Mouse (Mus musculus) left cerebral cortex, adult 11 months (tissue): Measurements from ENCODE around the gene Trpc1.

ENCODE experiments used
- DNase-seq: peaks from one replicate; pipeline ENCODE4 v3.0.0; 2022; ENCODE audit warnings: low spot score

The Trpc1 gene

GRCm38 (mm10) chr9:95750037-95750511 is at the start of gene Trpc1:
TSS of gene Trpc1 (minus strand) at chr9:95750375.
- DNase-seq = peak; percentile 67

DNA sequence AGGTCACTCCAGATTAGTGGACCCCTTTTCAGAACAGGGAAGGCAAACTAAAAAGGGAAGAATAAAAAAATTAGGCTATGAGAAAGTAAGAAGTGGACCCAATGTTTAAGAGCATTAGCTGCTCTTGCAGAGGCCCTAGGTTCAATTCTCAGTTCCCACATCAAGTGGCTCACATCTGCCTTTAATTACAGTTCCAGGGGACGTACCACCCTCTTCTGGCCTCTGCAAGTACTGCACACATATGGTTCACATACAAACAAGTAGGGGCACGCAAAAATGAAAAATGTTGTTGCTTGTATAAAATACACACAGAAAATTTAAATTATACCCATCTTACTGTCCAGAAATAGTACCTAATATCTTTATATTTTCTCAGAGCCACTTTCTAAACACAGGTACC is 46.1 kb upstream of the Trpc1 start:
- DNase-seq = no peak

DNA sequence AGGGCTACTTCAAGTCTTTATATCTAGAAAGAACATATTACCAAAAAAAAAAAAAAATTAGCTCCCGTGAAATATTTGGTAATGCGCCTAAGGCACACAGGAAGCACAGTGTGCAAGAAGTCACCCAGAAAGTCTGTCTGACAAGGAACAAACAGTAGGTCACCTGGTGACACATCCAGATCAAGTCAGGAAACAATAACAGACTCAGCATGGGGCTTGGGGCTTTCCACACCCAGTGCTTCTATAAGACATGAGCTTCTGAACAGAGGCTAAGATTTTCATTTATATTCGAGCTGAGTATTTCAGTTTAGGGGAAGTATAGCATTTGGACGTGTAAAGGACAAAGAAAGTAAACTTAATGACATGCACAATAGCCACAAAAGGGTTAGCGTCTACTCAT is 45.7 kb upstream of the Trpc1 start:
- DNase-seq = no peak

- DNase-seq = no peak
Observed at GRCm38 (mm10) chr9:95795077-95795784, 45.1 kb upstream of the Trpc1 start.

- DNase-seq = no peak
Observed at GRCm38 (mm10) chr9:95793986-95794744, 44.0 kb upstream of the Trpc1 start.

DNA sequence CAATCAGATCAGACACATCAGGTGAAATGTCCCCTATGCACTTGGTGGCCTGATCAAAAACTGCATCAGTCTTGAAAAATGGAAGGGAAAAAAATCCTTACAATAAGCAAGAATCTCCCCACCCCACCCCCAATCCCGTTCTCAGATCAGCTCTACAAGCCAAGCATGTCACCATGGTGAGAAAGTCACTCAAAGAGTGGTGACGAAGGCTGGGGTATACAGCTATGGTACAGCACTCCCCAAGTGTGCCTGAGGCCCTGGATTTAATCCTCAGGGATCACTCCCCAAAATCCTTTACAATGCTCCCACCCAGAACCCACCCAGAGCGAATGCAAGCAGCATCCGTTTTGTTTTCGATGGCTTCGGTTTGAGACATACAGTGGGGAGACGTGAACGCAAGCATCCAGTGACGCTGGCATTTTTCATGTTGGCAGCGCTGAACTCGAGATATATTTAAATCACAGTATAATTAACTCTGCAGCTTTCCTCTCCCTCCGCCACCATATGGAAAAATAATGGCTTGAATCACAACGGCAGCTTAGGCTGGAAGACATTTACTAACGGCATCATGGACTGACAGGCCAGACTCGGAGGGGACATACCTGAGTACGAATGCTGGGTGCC is 34.8 kb upstream of the Trpc1 start:
- no peak for DNase-seq

DNA sequence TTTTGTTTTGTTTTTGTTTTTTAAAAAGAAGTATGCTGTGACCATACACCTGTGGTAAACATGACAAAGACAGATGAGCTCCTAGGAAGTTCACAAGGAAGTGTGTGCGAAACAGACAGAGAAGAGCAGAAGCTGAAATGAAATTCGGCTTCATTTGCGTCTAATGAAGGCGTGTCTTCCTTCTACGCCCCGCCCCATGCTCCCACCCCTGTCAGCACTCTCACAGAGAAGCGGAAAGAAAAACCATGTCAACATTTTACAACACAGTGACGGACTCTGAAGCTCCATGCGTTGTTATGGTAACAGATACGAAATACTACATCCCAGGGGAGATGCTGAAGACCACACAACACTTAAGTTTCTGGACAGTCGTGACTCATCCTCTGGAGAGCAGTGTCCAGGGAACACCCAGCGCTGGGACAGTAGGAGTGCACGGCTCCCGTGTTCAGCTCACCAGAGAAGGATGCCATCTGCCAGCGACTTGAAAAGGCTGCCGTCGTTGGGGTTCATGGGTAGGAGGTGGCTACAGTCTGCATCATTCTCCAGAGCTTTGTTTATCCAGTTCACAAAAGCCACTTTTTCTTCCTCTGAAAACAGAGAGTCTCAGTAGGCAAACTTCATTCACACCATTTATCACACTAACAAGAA is 33.6 kb upstream of the Trpc1 start:
- no peak for DNase-seq

GRCm38 (mm10) chr9:95771671-95772070 is 21.5 kb upstream of the Trpc1 start:
- no peak for DNase-seq

- no peak for DNase-seq
Observed at GRCm38 (mm10) chr9:95763218-95763617, 13.0 kb upstream of the Trpc1 start.

- no peak for DNase-seq
Observed at GRCm38 (mm10) chr9:95762228-95762627, 12.1 kb upstream of the Trpc1 start.

DNA sequence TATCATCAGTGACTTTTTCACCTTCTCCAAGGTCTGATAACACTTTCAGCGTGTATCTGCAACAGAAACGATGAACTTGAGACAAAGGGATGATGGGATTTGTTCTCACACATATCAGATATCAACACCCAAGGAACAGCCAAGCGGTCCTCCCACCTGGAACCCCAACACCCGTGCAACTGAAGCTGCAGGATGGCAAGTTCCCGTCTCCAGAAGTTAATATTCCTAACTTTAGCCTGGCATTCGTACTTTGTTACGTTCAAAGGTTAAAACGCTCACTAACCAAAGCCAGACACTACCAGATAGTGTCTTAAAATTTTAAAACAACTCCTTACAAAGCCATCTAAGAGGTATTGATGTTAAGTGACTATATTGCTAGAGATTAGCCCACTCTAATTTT is 11.2 kb upstream of the Trpc1 start:
- no peak for DNase-seq

DNA sequence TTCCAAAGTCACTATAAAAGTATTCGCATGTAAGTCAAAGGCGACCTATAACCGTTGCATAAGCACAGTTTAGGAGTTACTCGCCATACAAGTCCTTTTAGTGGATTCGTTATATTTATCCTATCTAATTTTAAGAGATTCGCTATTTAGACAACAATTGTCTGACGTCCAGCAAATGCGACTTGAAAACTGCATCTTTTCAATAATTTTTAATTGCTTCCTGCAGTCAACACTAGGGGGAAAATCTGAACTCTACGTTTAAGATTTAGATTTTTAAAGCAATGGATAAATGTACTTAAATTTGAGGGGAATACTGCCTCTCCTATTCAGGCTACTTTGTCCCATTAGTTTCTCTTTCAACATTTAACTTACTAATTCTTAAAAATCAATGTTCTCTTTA is 571 bp upstream of the Trpc1 start:
- DNase-seq = no peak

DNA sequence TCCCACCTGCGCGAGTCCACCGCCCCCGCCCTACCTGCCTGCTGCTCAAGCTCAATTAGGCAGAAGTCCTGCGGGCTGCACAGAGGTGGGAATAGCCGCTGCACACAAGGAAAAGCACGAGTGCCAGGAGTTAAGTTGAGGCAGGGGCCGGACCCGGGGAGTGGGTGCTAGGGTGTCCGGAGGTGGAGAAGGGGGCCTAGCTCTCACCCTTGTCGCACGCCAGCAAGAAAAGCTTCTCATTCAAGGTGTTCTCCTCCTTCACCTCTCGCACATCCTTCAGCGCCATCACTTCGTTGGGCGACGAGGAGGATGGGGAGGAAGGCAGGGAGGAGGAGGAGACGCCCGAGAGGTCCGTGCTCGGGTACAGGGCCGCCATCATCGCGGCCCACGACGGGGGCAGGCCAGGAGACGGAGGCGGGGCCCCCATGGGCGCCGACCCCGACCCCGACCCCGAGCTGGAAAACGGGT is 680 bp downstream of the Trpc1 start:
- no peak for DNase-seq

- DNase-seq = no peak
Observed at GRCm38 (mm10) chr9:95747298-95747697, 2.9 kb downstream of the Trpc1 start.

- no peak for DNase-seq
Observed at GRCm38 (mm10) chr9:95744845-95745613, 5.1 kb downstream of the Trpc1 start.

- no peak for DNase-seq
Observed at GRCm38 (mm10) chr9:95736238-95736637, 13.9 kb downstream of the Trpc1 start.

- DNase-seq = no peak
Observed at GRCm38 (mm10) chr9:95712574-95712973, 37.6 kb downstream of the Trpc1 start.

GRCm38 (mm10) chr9:95708943-95709342 is 41.2 kb downstream of the Trpc1 start:
- DNase-seq = no peak

- no peak for DNase-seq
Observed at GRCm38 (mm10) chr9:95705371-95705770, 44.8 kb downstream of the Trpc1 start.

- DNase-seq = no peak
Observed at GRCm38 (mm10) chr9:95704078-95704477, 46.1 kb downstream of the Trpc1 start.

DNA sequence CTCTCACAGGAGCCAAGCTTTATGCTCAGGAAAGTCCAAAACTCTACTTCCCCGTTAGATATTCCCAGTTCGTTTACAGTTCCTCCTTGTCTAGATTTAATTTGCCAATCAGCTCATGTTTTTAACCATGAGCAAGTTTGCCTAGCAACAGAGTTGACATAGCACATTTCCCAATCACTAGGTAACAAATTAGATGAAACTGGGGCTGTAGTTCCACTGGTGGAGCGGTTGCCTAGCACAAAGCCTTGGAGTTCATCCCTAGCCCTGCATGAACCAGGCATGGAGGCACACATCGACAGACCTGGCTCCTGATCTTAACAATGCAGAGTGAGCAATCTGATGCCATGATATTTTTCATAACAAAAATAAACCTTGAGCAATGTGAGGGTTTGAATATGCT is 50.9 kb downstream of the Trpc1 start:
- no peak for DNase-seq

DNA sequence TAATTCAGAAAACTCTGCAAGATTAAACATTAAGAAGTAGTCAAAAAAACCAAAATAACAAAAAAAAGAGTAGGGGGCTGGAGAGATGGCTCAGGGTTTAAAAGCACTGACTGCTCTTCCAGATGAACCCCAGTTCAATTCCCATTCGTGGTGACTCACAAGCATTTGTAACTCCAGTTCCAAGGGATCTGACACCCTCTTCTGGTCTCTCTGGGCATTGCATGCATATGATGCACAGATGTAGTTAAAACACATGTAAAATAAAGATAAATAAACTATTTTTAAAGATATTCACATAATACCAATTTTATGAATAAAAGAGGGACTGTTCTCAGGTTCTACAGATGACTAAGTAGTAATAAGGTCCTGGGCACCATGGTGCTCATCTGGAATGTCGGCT is 52.4 kb downstream of the Trpc1 start:
- DNase-seq = no peak
